Mouse (Mus musculus) liver, adult 2 months (tissue): ENCODE data around the gene R3hdml. TPM values are rescaled to one million over a fixed set of nuclear protein-coding genes. Genes with fewer than 3 reads are reported as not detected.

ENCODE experiments used
- DNase-seq: peaks from one replicate; pipeline ENCODE4 v3.0.0-alpha.2; 2011; ENCODE audit warnings: low read depth, low spot score; ENCODE audit errors: extremely low read depth
- H3K27ac ChIP-seq: fragments of 200-500 bp; replicated peaks from 2 replicates; pipeline ENCODE4 v1.5.1; 2012; ENCODE audit warnings: low read depth, mild to moderate bottlenecking, control low read depth, inconsistent platforms, low read length; ENCODE audit not compliant: insufficient read depth
- H3K27me3 ChIP-seq: fragments of 200-500 bp; 2 replicates; pipeline ENCODE4 v1.6.1; 2012; ENCODE audit warnings: mild to moderate bottlenecking, moderate library complexity, low read length, inconsistent platforms; ENCODE audit not compliant: control insufficient read depth, insufficient read depth
- H3K36me3 ChIP-seq: fragments of 200-500 bp; 2 replicates; pipeline ENCODE4 v1.6.1; 2012; ENCODE audit warnings: low read length, inconsistent platforms; ENCODE audit not compliant: control insufficient read depth, insufficient read depth
- H3K4me1 ChIP-seq: fragments of 200-500 bp; 2 replicates; pipeline ENCODE4 v1.6.1; 2011; ENCODE audit warnings: low read length; ENCODE audit not compliant: control insufficient read depth, insufficient read depth
- H3K4me3 ChIP-seq: fragments of 200-500 bp; 2 replicates; pipeline ENCODE4 v1.5.1; 2011; ENCODE audit warnings: low read depth, mild to moderate bottlenecking, control low read depth, low read length, moderate library complexity; ENCODE audit not compliant: insufficient read depth
- H3K79me2 ChIP-seq: fragments of 200-500 bp; 2 replicates; pipeline ENCODE4 v1.6.1; 2012; ENCODE audit warnings: inconsistent platforms, mild to moderate bottlenecking, low read length, moderate library complexity; ENCODE audit not compliant: control insufficient read depth, insufficient read depth
- H3K9ac ChIP-seq: fragments of 200-500 bp; 2 replicates; pipeline ENCODE4 v1.6.1; 2012; ENCODE audit warnings: low read depth, mild to moderate bottlenecking, control low read depth, inconsistent platforms, low read length
- CTCF ChIP-seq: fragments of 200-500 bp; IDR thresholded peaks from 2 replicates; pipeline ENCODE4 v1.5.1; 2011; ENCODE audit warnings: low read depth, low read length, control low read depth
- POLR2A ChIP-seq: fragments of 200-500 bp; IDR thresholded peaks from 2 replicates; pipeline ENCODE4 v1.6.1; 2011; ENCODE audit warnings: low read length, control low read depth; ENCODE audit not compliant: insufficient read depth; ENCODE audit errors: extremely low read depth
- WGBS: fragments of 180-500 bp; shearing (Covaris S2); methylation state at CpG from one replicate; pipeline ENCODE4 v1.1.7; 2018; 5-methylcytosine and 5-hydroxymethylcytosine counted together
- polyA plus RNA-seq: library from polyadenylated mRNA; depleted of rRNA; stranded (reverse); fragments of >200 nt; gene quantifications from 2 replicates; pipeline ENCODE4 v1.2.3, GENCODE M21; 2012
- total RNA-seq: library from RNA; depleted of rRNA; stranded (reverse); fragments of >200 nt; gene quantifications from 2 replicates; pipeline ENCODE4 v1.2.3, GENCODE M21; 2014

The R3hdml gene
- total and polyA plus RNA-seq, 2 experiments: not detected

DNA sequence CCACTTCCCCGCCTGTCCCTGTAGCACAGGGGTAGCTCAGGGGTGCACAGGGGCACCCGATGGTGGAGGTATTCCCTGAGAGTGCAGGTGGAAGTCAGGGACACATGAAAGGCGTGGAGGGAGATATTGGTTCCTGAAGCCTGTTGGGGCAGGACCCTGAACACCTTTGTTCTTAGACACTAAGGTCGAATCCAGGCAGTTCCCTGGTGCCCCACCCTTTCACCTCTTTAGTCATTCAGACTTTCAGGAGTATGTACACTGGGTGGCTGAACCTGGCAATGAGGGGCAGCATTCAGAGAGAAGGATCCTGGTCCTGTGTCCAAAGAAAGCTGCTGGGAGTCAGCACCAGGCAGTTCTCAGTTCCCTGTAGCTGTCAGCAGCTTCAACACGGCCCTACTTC, 29.7 kb upstream of the R3hdml start:
- TF ChIP-seq POLR2A (no peak), CTCF (no peak)
- WGBS: 68% methylated on average over 5 of the region's 5 CpGs
- Histone ChIP-seq H3K4me3 (no peak overlapping the region), H3K27ac (no peak overlapping the region), H3K79me2 (no peaks in the 10 kb centered on the region), H3K4me1 (peaks cover 2% of the 10 kb centered on the region; the same call in 1 of the 2 replicates), H3K27me3 (no peaks in the 10 kb centered on the region), H3K36me3 (no peaks in the 10 kb centered on the region), H3K9ac (no peak overlapping the region)
- no peak for DNase-seq

DNA sequence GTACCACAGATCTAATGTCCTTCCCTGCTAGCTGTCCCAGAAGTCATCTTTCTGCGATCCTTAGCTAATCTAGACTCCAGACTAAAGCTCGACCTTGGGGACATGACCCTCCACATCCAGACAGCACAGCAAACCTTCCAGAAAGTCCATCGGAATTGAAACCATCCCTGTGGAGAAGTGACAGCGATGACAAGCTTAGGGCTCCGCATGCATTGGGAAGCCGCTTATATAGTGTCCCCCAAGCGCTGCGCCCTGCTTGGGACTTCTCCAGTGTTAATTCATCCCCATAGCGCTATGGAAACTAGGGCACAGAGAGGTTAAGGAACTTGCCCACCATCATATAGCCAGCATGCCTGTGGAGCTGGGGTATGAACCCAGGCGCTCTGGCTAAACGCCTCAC, 29.3 kb upstream of the R3hdml start:
- no peak for DNase-seq
- no peak overlapping the region for H3K27ac ChIP-seq
- H3K9ac ChIP-seq: no peak overlapping the region
- H3K36me3 ChIP-seq: peaks cover under 1% of the 10 kb centered on the region; the same call in 1 of the 2 replicates
- peaks cover 2% of the 10 kb centered on the region; the same call in 1 of the 2 replicates for H3K4me1 ChIP-seq
- TF ChIP-seq POLR2A (no peak), CTCF (no peak)
- H3K79me2 ChIP-seq: no peaks in the 10 kb centered on the region
- no peaks in the 10 kb centered on the region for H3K27me3 ChIP-seq
- H3K4me3 ChIP-seq: no peak overlapping the region
- 77% methylated on average over 11 of the region's 11 CpGs for WGBS

DNA sequence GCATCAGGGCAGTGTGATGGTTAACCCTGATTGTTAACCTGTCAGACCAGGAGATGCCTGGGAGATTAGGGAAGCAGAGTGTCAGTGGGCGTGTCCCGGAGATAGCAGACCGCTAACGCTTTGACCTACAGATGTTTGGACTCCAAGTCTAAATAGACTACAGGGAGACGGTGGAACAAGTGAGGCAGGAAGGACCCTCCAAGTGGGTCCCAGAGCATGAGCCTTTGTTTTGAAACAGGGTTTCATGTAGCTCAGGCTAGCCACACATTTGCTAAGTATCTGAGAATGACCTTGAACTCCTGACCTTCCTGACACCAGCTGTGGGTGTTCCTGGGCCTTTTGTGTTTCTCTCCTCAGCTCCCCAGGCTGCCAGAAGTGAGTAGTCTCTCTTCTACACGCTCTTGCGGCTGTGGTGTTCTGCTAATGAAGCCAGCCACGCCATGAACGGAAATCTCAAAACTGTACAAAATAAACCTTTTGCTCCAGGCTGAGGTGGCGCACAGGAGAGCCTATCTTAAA, 28.8 kb upstream of the R3hdml start:
- Histone ChIP-seq H3K9ac (no peak overlapping the region), H3K4me1 (peaks cover 2% of the 10 kb centered on the region; the same call in 1 of the 2 replicates)
- TF ChIP-seq POLR2A (no peak), CTCF (no peak)

GRCm38 (mm10) chr2:163463998-163464397, 28.1 kb upstream of the R3hdml start:
- WGBS: 29% methylated on average over 4 of the region's 4 CpGs
- peak; percentile 65 for DNase-seq
- no peaks in the 10 kb centered on the region for H3K27me3 ChIP-seq
- H3K4me3 ChIP-seq: no peak overlapping the region
- no peak overlapping the region for H3K27ac ChIP-seq
- no peaks in the 10 kb centered on the region for H3K79me2 ChIP-seq
- peaks cover 4% of the 10 kb centered on the region; the same call in 1 of the 2 replicates for H3K4me1 ChIP-seq
- H3K36me3 ChIP-seq: peaks cover 6% of the 10 kb centered on the region; the same call in 1 of the 2 replicates
- H3K9ac ChIP-seq: no peak overlapping the region
- TF ChIP-seq CTCF (no peak), POLR2A (no peak)

More for the DNA sequence above, 28.8 kb upstream of the R3hdml start:
- peaks cover 6% of the 10 kb centered on the region; the same call in 1 of the 2 replicates for H3K36me3 ChIP-seq
- 69% methylated on average over 10 of the region's 10 CpGs for WGBS
- H3K4me3 ChIP-seq: no peak overlapping the region
- DNase-seq: no peak
- H3K79me2 ChIP-seq: no peaks in the 10 kb centered on the region
- no peak overlapping the region for H3K27ac ChIP-seq
- no peaks in the 10 kb centered on the region for H3K27me3 ChIP-seq

DNA sequence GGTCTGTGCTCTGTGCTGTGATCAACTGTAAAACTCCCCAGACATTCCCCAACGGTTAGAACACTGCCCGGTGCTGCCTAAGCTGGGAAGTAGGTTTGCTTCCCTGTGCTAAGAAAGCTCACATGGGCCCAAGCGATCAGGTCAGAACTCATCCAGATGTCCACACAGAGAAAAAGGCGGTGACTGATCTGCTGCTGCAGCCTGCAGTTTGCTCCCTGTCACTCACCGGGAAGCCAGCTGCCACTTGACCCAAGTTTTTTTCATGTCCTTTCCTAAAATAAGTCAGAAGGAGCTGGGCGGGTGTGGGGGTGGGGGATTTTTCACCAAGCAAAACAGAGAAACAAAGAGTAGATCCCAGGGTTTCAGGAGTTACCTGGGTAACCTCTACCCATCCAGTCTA, 27.6 kb upstream of the R3hdml start:
- H3K27me3 ChIP-seq: no peaks in the 10 kb centered on the region
- no peak overlapping the region for H3K9ac ChIP-seq
- no peak overlapping the region for H3K27ac ChIP-seq
- no peak overlapping the region for H3K4me3 ChIP-seq
- 73% methylated on average over 6 of the region's 6 CpGs for WGBS
- no peak for DNase-seq
- peaks cover 7% of the 10 kb centered on the region for H3K4me1 ChIP-seq
- peaks cover under 1% of the 10 kb centered on the region; the same call in 1 of the 2 replicates for H3K79me2 ChIP-seq
- peaks cover 11% of the 10 kb centered on the region; the same call in 1 of the 2 replicates for H3K36me3 ChIP-seq
- no peak for TF ChIP-seq POLR2A
- TF ChIP-seq CTCF: no peak

DNA sequence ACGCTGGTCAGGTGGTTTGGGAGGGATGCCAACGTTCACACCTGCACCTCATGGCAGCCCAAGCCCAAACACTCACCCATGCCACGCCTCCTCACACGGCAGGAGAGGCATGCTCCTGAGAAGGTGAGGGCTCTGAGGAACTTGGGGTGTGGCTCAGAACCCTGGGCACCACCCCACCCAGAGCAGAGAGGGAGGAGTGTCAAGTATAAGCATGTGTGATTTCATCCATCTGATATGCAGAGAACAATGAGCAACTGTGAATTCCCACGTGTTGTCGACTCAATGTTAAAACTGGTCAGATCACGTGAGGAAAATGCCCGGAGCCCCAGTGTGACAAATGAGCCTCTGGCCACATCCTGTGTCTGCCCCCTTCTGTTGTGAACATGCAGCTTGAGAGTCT, 25.3 kb upstream of the R3hdml start:
- peaks cover 12% of the 10 kb centered on the region; the same call in 1 of the 2 replicates for H3K36me3 ChIP-seq
- TF ChIP-seq CTCF: no peak
- no peak for TF ChIP-seq POLR2A
- H3K27ac ChIP-seq: no peak overlapping the region
- H3K4me1 ChIP-seq: peaks cover 16% of the 10 kb centered on the region
- no peaks in the 10 kb centered on the region for H3K27me3 ChIP-seq
- no peak overlapping the region for H3K4me3 ChIP-seq
- no peak overlapping the region for H3K9ac ChIP-seq
- 76% methylated on average over 8 of the region's 8 CpGs for WGBS
- peaks cover 5% of the 10 kb centered on the region; the same call in 1 of the 2 replicates for H3K79me2 ChIP-seq
- no peak for DNase-seq
